Mouse (Mus musculus): Measurements from ENCODE around the gene Rsph3b. TPM values are rescaled to one million over a fixed set of nuclear protein-coding genes. Genes with fewer than 3 reads are reported as not detected.

The Rsph3b gene
- polyA plus RNA-seq, 2 experiments: 5.4 to 11.0 TPM

DNA sequence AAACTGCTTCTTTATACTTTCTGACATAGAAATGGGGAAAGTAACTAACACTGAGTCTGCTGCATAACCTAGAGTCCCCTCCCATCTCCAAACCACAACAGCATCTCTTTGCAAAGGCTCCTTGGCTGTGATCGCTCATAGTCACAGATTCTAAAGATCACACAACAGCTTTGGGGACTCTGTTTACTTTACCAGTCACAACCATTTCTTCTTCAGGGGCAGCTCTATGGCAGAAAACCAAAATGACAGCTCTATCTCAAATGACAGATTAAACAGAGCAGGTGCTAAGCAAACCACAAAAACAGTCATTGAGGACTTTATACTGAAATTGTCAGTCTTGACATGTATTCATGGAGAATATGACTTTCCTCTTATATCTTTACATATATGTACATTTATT is 62.0 kb downstream of the Rsph3b start:
- H3K4me1 ChIP-seq (replicated peaks; ENCODE audit: control insufficient read depth in 2 of 2, insufficient read depth in 2 of 2, low read length in 1 of 2): no peaks in the 10 kb centered on the region
- DNase-seq (ENCODE audit: low read depth in 3 of 3, low spot score in 3 of 3) (no peak), ATAC-seq (ENCODE audit: insufficient read depth) (no peak)
- H3K4me2 ChIP-seq (ENCODE audit: low read depth): no peak overlapping the region
- no peaks in the 10 kb centered on the region for H3K9me3 ChIP-seq (ENCODE audit: control insufficient read depth, low read length)
- no peaks in the 10 kb centered on the region for H3K27me3 ChIP-seq (ENCODE audit: control insufficient read depth, insufficient read depth, low read length)
- no peak overlapping the region for H3K4me3 ChIP-seq (ENCODE audit: insufficient read depth in 1 of 2, low read depth in 2 of 2, low read length in 2 of 2)
- no peaks in the 10 kb centered on the region for H3K36me3 ChIP-seq (replicated peaks; ENCODE audit: control insufficient read depth, insufficient read depth, low read depth)
- TF ChIP-seq CTCF (IDR thresholded peaks at IDR 0.05; ENCODE audit: low read depth): no peak
- TF ChIP-seq EP300 (IDR thresholded peaks at IDR 0.05; ENCODE audit: low read depth): no peak
- H3K9ac ChIP-seq (replicated peaks): no peak overlapping the region
- 28% methylated on average over 1 of the region's 1 CpGs for WGBS (ENCODE audit: insufficient replicate concordance)
- no peak overlapping the region for H3K27ac ChIP-seq

DNA sequence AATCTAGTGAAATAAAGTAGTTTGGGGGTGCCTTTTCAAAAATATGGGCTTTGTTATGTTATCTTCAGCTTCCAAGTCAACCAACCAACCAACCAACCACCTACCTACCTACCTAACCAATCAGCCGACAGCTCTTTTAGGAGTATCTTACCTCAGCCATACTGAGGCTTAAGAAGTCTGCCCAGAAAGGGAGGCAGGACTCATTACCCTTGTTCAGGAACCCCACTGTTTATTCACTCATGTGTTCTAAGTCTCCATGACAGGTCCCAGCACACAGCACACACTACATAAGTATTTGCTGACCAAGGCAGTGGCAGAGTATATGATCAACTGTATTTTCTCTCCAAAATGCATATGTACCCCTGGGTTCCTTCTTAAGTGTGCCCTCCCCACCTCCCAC is 64.0 kb downstream of the Rsph3b start:
- Histone ChIP-seq H3K27ac (no peak overlapping the region), H3K27me3 (ENCODE audit: control insufficient read depth, insufficient read depth, low read length) (no peaks in the 10 kb centered on the region), H3K9me3 (ENCODE audit: control insufficient read depth, low read length) (no peaks in the 10 kb centered on the region), H3K4me2 (ENCODE audit: low read depth) (no peak overlapping the region), H3K4me1 (replicated peaks; ENCODE audit: control insufficient read depth in 2 of 2, insufficient read depth in 2 of 2, low read length in 1 of 2) (no peaks in the 10 kb centered on the region), H3K9ac (replicated peaks) (no peak overlapping the region), H3K36me3 (replicated peaks; ENCODE audit: control insufficient read depth, insufficient read depth, low read depth) (no peaks in the 10 kb centered on the region), H3K4me3 (ENCODE audit: insufficient read depth in 1 of 2, low read depth in 2 of 2, low read length in 2 of 2) (no peak overlapping the region)
- TF ChIP-seq CTCF (IDR thresholded peaks at IDR 0.05; ENCODE audit: low read depth) (no peak), EP300 (IDR thresholded peaks at IDR 0.05; ENCODE audit: low read depth) (no peak)
- DNase-seq (ENCODE audit: low read depth in 3 of 3, low spot score in 3 of 3): no peak
- ATAC-seq (ENCODE audit: insufficient read depth): no peak
- WGBS (ENCODE audit: insufficient replicate concordance): 72% methylated on average over 1 of the region's 1 CpGs

DNA sequence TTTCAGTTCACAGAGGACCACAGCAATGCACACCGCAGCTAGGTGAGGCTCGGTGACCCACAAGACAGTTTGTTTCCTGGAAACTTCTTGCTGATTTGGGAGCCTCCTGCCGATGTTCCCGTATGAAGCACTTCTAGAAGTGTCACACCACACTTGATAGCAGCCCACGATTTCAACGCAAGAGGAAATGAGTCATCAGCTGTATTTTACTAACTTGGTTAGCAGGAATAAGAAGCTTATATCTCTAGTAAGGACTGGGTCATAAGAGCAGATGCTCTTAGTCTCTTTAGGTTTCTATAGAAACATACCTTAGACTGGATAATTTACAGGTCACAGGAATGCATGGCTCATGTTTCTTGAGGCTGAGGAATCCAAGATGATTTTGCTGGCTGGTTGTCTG is 67.2 kb downstream of the Rsph3b start:
- no peak overlapping the region for H3K4me2 ChIP-seq (ENCODE audit: low read depth)
- no peak overlapping the region for H3K9ac ChIP-seq (replicated peaks)
- TF ChIP-seq CTCF (IDR thresholded peaks at IDR 0.05; ENCODE audit: low read depth): no peak
- no peak for TF ChIP-seq EP300 (IDR thresholded peaks at IDR 0.05; ENCODE audit: low read depth)
- DNase-seq (ENCODE audit: low read depth in 3 of 3, low spot score in 3 of 3) (no peak), ATAC-seq (ENCODE audit: insufficient read depth) (no peak)
- H3K27me3 ChIP-seq (ENCODE audit: control insufficient read depth, insufficient read depth, low read length): no peaks in the 10 kb centered on the region
- H3K36me3 ChIP-seq (replicated peaks; ENCODE audit: control insufficient read depth, insufficient read depth, low read depth): no peaks in the 10 kb centered on the region
- no peak overlapping the region for H3K4me3 ChIP-seq (ENCODE audit: insufficient read depth in 1 of 2, low read depth in 2 of 2, low read length in 2 of 2)
- no peaks in the 10 kb centered on the region for H3K4me1 ChIP-seq (replicated peaks; ENCODE audit: control insufficient read depth in 2 of 2, insufficient read depth in 2 of 2, low read length in 1 of 2)
- no peaks in the 10 kb centered on the region for H3K9me3 ChIP-seq (ENCODE audit: control insufficient read depth, low read length)
- WGBS (ENCODE audit: insufficient replicate concordance): 29% methylated on average over 6 of the region's 6 CpGs
- no peak overlapping the region for H3K27ac ChIP-seq

DNA sequence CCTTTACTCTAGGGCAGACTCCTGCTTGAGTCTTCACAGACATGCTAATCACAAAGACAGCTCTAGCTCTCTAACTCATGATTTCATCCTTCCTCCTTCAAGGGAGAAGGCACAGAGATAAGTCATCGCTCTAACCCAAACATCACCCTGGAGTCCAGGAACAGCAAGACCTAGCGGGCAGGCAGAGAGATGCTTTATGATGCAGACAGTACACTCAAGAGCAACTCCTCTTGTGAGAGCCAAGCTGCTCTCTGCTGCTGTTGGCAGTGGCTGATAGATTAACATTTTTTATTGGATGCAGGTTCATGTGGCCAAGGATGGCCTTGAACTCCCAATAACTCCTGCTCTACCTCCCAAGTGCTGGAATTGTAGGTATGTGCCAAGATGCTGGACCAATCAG is 77.1 kb downstream of the Rsph3b start:
- H3K27me3 ChIP-seq (ENCODE audit: control insufficient read depth, insufficient read depth, low read length): no peaks in the 10 kb centered on the region
- H3K36me3 ChIP-seq (replicated peaks; ENCODE audit: control insufficient read depth, insufficient read depth, low read depth): no peaks in the 10 kb centered on the region
- H3K9ac ChIP-seq (replicated peaks): no peak overlapping the region
- ATAC-seq (ENCODE audit: insufficient read depth): no peak
- TF ChIP-seq EP300 (IDR thresholded peaks at IDR 0.05; ENCODE audit: low read depth) (no peak), CTCF (IDR thresholded peaks at IDR 0.05; ENCODE audit: low read depth) (no peak)
- no peaks in the 10 kb centered on the region for H3K4me1 ChIP-seq (replicated peaks; ENCODE audit: control insufficient read depth in 2 of 2, insufficient read depth in 2 of 2, low read length in 1 of 2)
- no peaks in the 10 kb centered on the region for H3K9me3 ChIP-seq (ENCODE audit: control insufficient read depth, low read length)
- WGBS (ENCODE audit: insufficient replicate concordance): 71% methylated on average over 2 of the region's 2 CpGs
- no peak for DNase-seq (ENCODE audit: low read depth in 3 of 3, low spot score in 3 of 3)
- H3K4me2 ChIP-seq (ENCODE audit: low read depth): no peak overlapping the region
- H3K4me3 ChIP-seq (ENCODE audit: insufficient read depth in 1 of 2, low read depth in 2 of 2, low read length in 2 of 2): no peak overlapping the region
- H3K27ac ChIP-seq: no peak overlapping the region

DNA sequence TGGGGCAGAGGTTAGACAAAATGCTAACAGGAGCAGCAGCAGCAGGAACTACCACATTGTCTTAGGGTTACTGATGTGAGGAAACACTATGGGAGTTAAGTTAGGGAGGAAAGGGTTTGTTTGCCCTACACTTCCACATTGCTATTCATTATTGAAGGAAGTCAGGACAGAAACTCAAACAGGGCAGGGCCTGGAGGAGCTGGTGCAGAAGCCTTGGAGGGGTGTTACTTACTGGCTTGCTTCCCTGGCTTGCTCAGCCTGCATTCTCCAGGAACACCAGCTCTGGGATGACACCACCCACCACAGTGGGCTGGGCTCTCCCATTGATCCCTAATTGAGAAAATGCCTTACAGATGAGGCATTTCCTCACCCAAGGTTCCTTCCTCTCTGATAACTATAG is 79.7 kb downstream of the Rsph3b start:
- DNase-seq (ENCODE audit: low read depth in 3 of 3, low spot score in 3 of 3): no peak
- TF ChIP-seq EP300 (IDR thresholded peaks at IDR 0.05; ENCODE audit: low read depth): no peak
- no peak for TF ChIP-seq CTCF (IDR thresholded peaks at IDR 0.05; ENCODE audit: low read depth)
- Histone ChIP-seq H3K4me1 (replicated peaks; ENCODE audit: control insufficient read depth in 2 of 2, insufficient read depth in 2 of 2, low read length in 1 of 2) (no peaks in the 10 kb centered on the region), H3K27ac (no peak overlapping the region), H3K9ac (replicated peaks) (no peak overlapping the region), H3K36me3 (replicated peaks; ENCODE audit: control insufficient read depth, insufficient read depth, low read depth) (no peaks in the 10 kb centered on the region), H3K4me3 (ENCODE audit: insufficient read depth in 1 of 2, low read depth in 2 of 2, low read length in 2 of 2) (no peak overlapping the region), H3K4me2 (ENCODE audit: low read depth) (no peak overlapping the region), H3K9me3 (ENCODE audit: control insufficient read depth, low read length) (no peaks in the 10 kb centered on the region), H3K27me3 (ENCODE audit: control insufficient read depth, insufficient read depth, low read length) (no peaks in the 10 kb centered on the region)
- ATAC-seq (ENCODE audit: insufficient read depth): no peak
